Mouse (Mus musculus): ENCODE data around the gene Zfp281. TPM values are rescaled to one million over a fixed set of nuclear protein-coding genes. Genes with fewer than 3 reads are reported as not detected.
A peak's percentile ranks its signal among the peaks of the same experiment; 100 is the strongest.

Gene Zfp281
- total RNA-seq, 1 experiment: 65.5 TPM

- in situ Hi-C loops (cut with MboI; ENCODE audit: low sequenced_read_pairs in 2 of 2, unreplicated experiment in 2 of 2): no loop called here
- peaks cover 8 to 9% of the 10 kb centered on the region in 2 experiments for H3K4me1 ChIP-seq (ENCODE audit: control insufficient read depth in 2 of 2, insufficient read depth in 2 of 2, low read length in 2 of 2, poor library complexity in 1 of 2)
- peaks cover 10% of the 10 kb centered on the region; the same call in 1 of the 2 replicates for H3K36me3 ChIP-seq (ENCODE audit: control insufficient read depth, insufficient read depth, low read length, poor library complexity, severe bottlenecking)
- TF ChIP-seq HCFC1 (IDR thresholded peaks at IDR 0.05; ENCODE audit: borderline replicate concordance, insufficient read depth, low read length) (no peak), ZC3H11A (IDR thresholded peaks at IDR 0.05; ENCODE audit: borderline replicate concordance, low read depth, low read length) (no peak), CHD2 (IDR thresholded peaks at IDR 0.05; ENCODE audit: low read depth, low read length) (no peak; the same call in 1 of the 2 replicates), MAFK (IDR thresholded peaks at IDR 0.05; ENCODE audit: insufficient read depth, low read depth, low read length) (no peak), ZNF384 (IDR thresholded peaks at IDR 0.05; ENCODE audit: low read depth, low read length) (no peak)
- no peak overlapping the region for H3K4me3 ChIP-seq (ENCODE audit: insufficient read depth in 1 of 2, low read depth in 1 of 2, low read length in 2 of 2, poor library complexity in 1 of 2, severe bottlenecking in 1 of 2)
- no peak overlapping the region for H3K9ac ChIP-seq (ENCODE audit: insufficient read depth, low read depth, low read length, poor library complexity, severe bottlenecking)
- no peaks in the 10 kb centered on the region for H3K9me3 ChIP-seq (ENCODE audit: control insufficient read depth, insufficient read depth, low read depth, low read length)
- no peak overlapping the region for H3K27ac ChIP-seq (ENCODE audit: insufficient read depth, low read depth, low read length, poor library complexity, severe bottlenecking)
- DNase-seq (ENCODE audit: low read depth, low spot score): peak; percentile 75
Observed at GRCm38 (mm10) chr1:136613300-136613751, 11.4 kb upstream of the Zfp281 start.

- Histone ChIP-seq H3K27ac (ENCODE audit: insufficient read depth, low read depth, low read length, poor library complexity, severe bottlenecking) (no peak overlapping the region), H3K9me3 (ENCODE audit: control insufficient read depth, insufficient read depth, low read depth, low read length) (no peaks in the 10 kb centered on the region), H3K4me1 (ENCODE audit: control insufficient read depth in 2 of 2, insufficient read depth in 2 of 2, low read length in 2 of 2, poor library complexity in 1 of 2) (peaks cover 8 to 9% of the 10 kb centered on the region in 2 experiments), H3K4me3 (ENCODE audit: insufficient read depth in 1 of 2, low read depth in 1 of 2, low read length in 2 of 2, poor library complexity in 1 of 2, severe bottlenecking in 1 of 2) (no peak overlapping the region), H3K9ac (ENCODE audit: insufficient read depth, low read depth, low read length, poor library complexity, severe bottlenecking) (no peak overlapping the region), H3K36me3 (ENCODE audit: control insufficient read depth, insufficient read depth, low read length, poor library complexity, severe bottlenecking) (peaks cover 10% of the 10 kb centered on the region; the same call in 1 of the 2 replicates)
- TF ChIP-seq HCFC1 (IDR thresholded peaks at IDR 0.05; ENCODE audit: borderline replicate concordance, insufficient read depth, low read length): no peak
- TF ChIP-seq ZNF384 (IDR thresholded peaks at IDR 0.05; ENCODE audit: low read depth, low read length): no peak
- no peak for TF ChIP-seq ZC3H11A (IDR thresholded peaks at IDR 0.05; ENCODE audit: borderline replicate concordance, low read depth, low read length)
- no peak for TF ChIP-seq MAFK (IDR thresholded peaks at IDR 0.05; ENCODE audit: insufficient read depth, low read depth, low read length)
- in situ Hi-C loops (cut with MboI; ENCODE audit: low sequenced_read_pairs in 2 of 2, unreplicated experiment in 2 of 2): no loop called here
- DNase-seq (ENCODE audit: low read depth, low spot score): no peak
Observed at GRCm38 (mm10) chr1:136614748-136615440, 9.8 kb upstream of the Zfp281 start.

GRCm38 (mm10) chr1:136617163-136617788, 7.4 kb upstream of the Zfp281 start:
- no peak for DNase-seq (ENCODE audit: low read depth, low spot score)
- Histone ChIP-seq H3K9me3 (ENCODE audit: control insufficient read depth, insufficient read depth, low read depth, low read length) (no peaks in the 10 kb centered on the region), H3K9ac (ENCODE audit: insufficient read depth, low read depth, low read length, poor library complexity, severe bottlenecking) (no peak overlapping the region), H3K36me3 (ENCODE audit: control insufficient read depth, insufficient read depth, low read length, poor library complexity, severe bottlenecking) (peaks cover 7% of the 10 kb centered on the region; the same call in 1 of the 2 replicates), H3K4me3 (ENCODE audit: insufficient read depth in 1 of 2, low read depth in 1 of 2, low read length in 2 of 2, poor library complexity in 1 of 2, severe bottlenecking in 1 of 2) (no peak overlapping the region), H3K4me1 (ENCODE audit: control insufficient read depth in 2 of 2, insufficient read depth in 2 of 2, low read length in 2 of 2, poor library complexity in 1 of 2) (peaks cover 3 to 6% of the 10 kb centered on the region in 2 experiments), H3K27ac (ENCODE audit: insufficient read depth, low read depth, low read length, poor library complexity, severe bottlenecking) (no peak overlapping the region)
- TF ChIP-seq CHD2 (IDR thresholded peaks at IDR 0.05; ENCODE audit: low read depth, low read length) (no peak), HCFC1 (IDR thresholded peaks at IDR 0.05; ENCODE audit: borderline replicate concordance, insufficient read depth, low read length) (no peak), ZNF384 (IDR thresholded peaks at IDR 0.05; ENCODE audit: low read depth, low read length) (no peak), MAFK (IDR thresholded peaks at IDR 0.05; ENCODE audit: insufficient read depth, low read depth, low read length) (no peak), ZC3H11A (IDR thresholded peaks at IDR 0.05; ENCODE audit: borderline replicate concordance, low read depth, low read length) (no peak)
- in situ Hi-C loops (cut with MboI; ENCODE audit: low sequenced_read_pairs in 2 of 2, unreplicated experiment in 2 of 2): no loop called here

- H3K27ac ChIP-seq (ENCODE audit: insufficient read depth, low read depth, low read length, poor library complexity, severe bottlenecking): no peak overlapping the region
- DNase-seq (ENCODE audit: low read depth, low spot score): no peak
- no peak overlapping the region for H3K4me3 ChIP-seq (ENCODE audit: insufficient read depth in 1 of 2, low read depth in 1 of 2, low read length in 2 of 2, poor library complexity in 1 of 2, severe bottlenecking in 1 of 2)
- no peak overlapping the region for H3K9ac ChIP-seq (ENCODE audit: insufficient read depth, low read depth, low read length, poor library complexity, severe bottlenecking)
- TF ChIP-seq ZC3H11A (IDR thresholded peaks at IDR 0.05; ENCODE audit: borderline replicate concordance, low read depth, low read length) (no peak), CHD2 (IDR thresholded peaks at IDR 0.05; ENCODE audit: low read depth, low read length) (no peak), ZNF384 (IDR thresholded peaks at IDR 0.05; ENCODE audit: low read depth, low read length) (no peak), HCFC1 (IDR thresholded peaks at IDR 0.05; ENCODE audit: borderline replicate concordance, insufficient read depth, low read length) (no peak)
- H3K36me3 ChIP-seq (ENCODE audit: control insufficient read depth, insufficient read depth, low read length, poor library complexity, severe bottlenecking): peaks cover 6% of the 10 kb centered on the region; the same call in 1 of the 2 replicates
- no peaks in the 10 kb centered on the region for H3K9me3 ChIP-seq (ENCODE audit: control insufficient read depth, insufficient read depth, low read depth, low read length)
- in situ Hi-C loops (cut with MboI; ENCODE audit: low sequenced_read_pairs in 2 of 2, unreplicated experiment in 2 of 2): no loop called here
- H3K4me1 ChIP-seq (ENCODE audit: control insufficient read depth in 2 of 2, insufficient read depth in 2 of 2, low read length in 2 of 2, poor library complexity in 1 of 2): peaks cover 2% of the 10 kb centered on the region in 2 experiments; a peak in 1 of 4 replicates
Observed at GRCm38 (mm10) chr1:136618570-136618969, 6.1 kb upstream of the Zfp281 start.

Measured in ES-E14 (cell line).